8 mouse cellular contexts compared by ENCODE assay signal in genomic region chr7:119744321-119744720, GRCm38 (mm10). TPM values are rescaled to one million over a fixed set of nuclear protein-coding genes. Genes with fewer than 3 reads are reported as not detected.
DNase-seq lines count a peak whose midpoint lies in the region; ATAC-seq and TF ChIP-seq lines count a peak whose summit lies in the region.

No protein-coding gene starts in this region.

- no peak for TF ChIP-seq EP300 in liver, embryonic 14.5 days (IDR thresholded peaks at IDR 0.05; ENCODE audit: low read depth)

- peak overlapping the region; percentile 38 for H3K4me3 ChIP-seq in hindbrain, embryonic 10.5 days
- H3K4me3 ChIP-seq in liver, embryonic 14.5 days (ENCODE audit: insufficient read depth in 1 of 2, low read depth in 2 of 2, low read length in 2 of 2), result 0 out of 4 replicates have a peak overlapping the region, but pooled peaks of 1 of the 2 experiments have one; percentile 14
- H3K4me3 ChIP-seq in stomach, embryonic 15.5 days (replicated peaks), result no peak overlapping the region

- no peaks in the 10 kb centered on the region for H3K9me3 ChIP-seq in hindbrain, embryonic 10.5 days
- H3K9me3 ChIP-seq in liver, embryonic 14.5 days (ENCODE audit: control insufficient read depth, low read length), result no peaks in the 10 kb centered on the region
- H3K9me3 ChIP-seq in stomach, embryonic 15.5 days, result no peaks in the 10 kb centered on the region

- peak overlapping the region; percentile 39 for H3K4me2 ChIP-seq in liver, embryonic 14.5 days (ENCODE audit: low read depth)
- H3K4me2 ChIP-seq in stomach, embryonic 15.5 days, result peak overlapping the region; percentile 47

- WGBS in hindbrain, embryonic 10.5 days, result 9% methylated on average over 34 of the region's 34 CpGs
- WGBS in liver, embryonic 14.5 days (ENCODE audit: insufficient replicate concordance), result 5% methylated on average over 33 of the region's 34 CpGs
- 10% methylated on average over 34 of the region's 34 CpGs for WGBS in stomach, embryonic 15.5 days

- H3K4me1 ChIP-seq in hindbrain, embryonic 10.5 days (replicated peaks), result peaks cover 5% of the 10 kb centered on the region
- no peaks in the 10 kb centered on the region for H3K4me1 ChIP-seq in liver, embryonic 14.5 days (replicated peaks; ENCODE audit: control insufficient read depth in 2 of 2, insufficient read depth in 2 of 2, low read length in 1 of 2)
- H3K4me1 ChIP-seq in stomach, embryonic 15.5 days, result peaks cover 6% of the 10 kb centered on the region; the same call in 1 of the 2 replicates

- H3K36me3 ChIP-seq in hindbrain, embryonic 10.5 days, result no peaks in the 10 kb centered on the region
- H3K36me3 ChIP-seq in liver, embryonic 14.5 days (replicated peaks; ENCODE audit: control insufficient read depth, insufficient read depth, low read depth), result no peaks in the 10 kb centered on the region
- H3K36me3 ChIP-seq in stomach, embryonic 15.5 days, result no peaks in the 10 kb centered on the region

- 0 out of 2 replicates have a peak overlapping the region, but pooled peaks have one; percentile 2 for H3K27ac ChIP-seq in hindbrain, embryonic 10.5 days
- no peak overlapping the region for H3K27ac ChIP-seq in liver, embryonic 14.5 days
- H3K27ac ChIP-seq in stomach, embryonic 15.5 days, result no peak overlapping the region

- no peak overlapping the region for H3K9ac ChIP-seq in liver, embryonic 14.5 days (replicated peaks)
- H3K9ac ChIP-seq in stomach, embryonic 15.5 days, result no peak overlapping the region

- TF ChIP-seq CTCF in brain, embryonic 14.5 days (IDR thresholded peaks at IDR 0.05; ENCODE audit: borderline replicate concordance, extremely low read depth, insufficient read depth, insufficient read length), result peak; percentile 36; the same call in 1 of the 2 replicates
- TF ChIP-seq CTCF in liver, embryonic 14.5 days (IDR thresholded peaks at IDR 0.05; ENCODE audit: low read depth), result peak; percentile 33

- peak; percentile 42 for DNase-seq in kidney, adult 9 months
- no peak for DNase-seq in kidney, postnatal 14 days
- peak; percentile 22 for DNase-seq in brain, embryonic 14.5 days (ENCODE audit: low read depth)
- peak; percentile 52 for DNase-seq in hindbrain, embryonic 10.5 days (ENCODE audit: low spot score)
- DNase-seq in liver, embryonic 14.5 days (ENCODE audit: low read depth in 3 of 3, low spot score in 3 of 3), result peak in 1 of 3 experiments; percentile 9
- no peak for DNase-seq in cerebellum, adult 9-11 months
- no peak for DNase-seq in MN1 (ENCODE audit: low spot score)

- no peaks in the 10 kb centered on the region for H3K27me3 ChIP-seq in hindbrain, embryonic 10.5 days (ENCODE audit: insufficient read depth, poor library complexity, severe bottlenecking)
- H3K27me3 ChIP-seq in liver, embryonic 14.5 days (ENCODE audit: control insufficient read depth, insufficient read depth, low read length), result no peaks in the 10 kb centered on the region
- H3K27me3 ChIP-seq in stomach, embryonic 15.5 days (replicated peaks), result no peaks in the 10 kb centered on the region

- no peak for TF ChIP-seq POLR2A in brain, embryonic 14.5 days (IDR thresholded peaks at IDR 0.05; ENCODE audit: borderline replicate concordance, extremely low read depth, insufficient read depth, insufficient read length, poor library complexity, severe bottlenecking)

- ATAC-seq in liver, embryonic 14.5 days (ENCODE audit: insufficient read depth), result peak; percentile 43; the same call in 1 of the 2 replicates
- ATAC-seq in stomach, embryonic 15.5 days (ENCODE audit: insufficient read depth, low FRiP score, low read depth), result no peak

RNA-seq across cellular contexts. Expression of gene Acsm3, which starts 16.4 kb away (rescaled TPM):
- polyA plus RNA-seq in brain, embryonic 14.5 days (2012; rRNA removed), result 0.08 TPM in 1 of 2 replicates, not detected in the other
- 0.11 and 0.20 TPM in 2 replicates for polyA plus RNA-seq in hindbrain, embryonic 10.5 days (2016; fragmentation: Nextera tagmentation; extraction: Ambion mirVana)
- 1.6 and 1.9 TPM in 2 replicates for polyA plus RNA-seq in liver, embryonic 14.5 days (2012; rRNA removed)
- 2.0 and 2.1 TPM in 2 replicates for polyA plus RNA-seq in liver, embryonic 14.5 days (2014; fragmentation: Nextera tagmentation; extraction: Ambion mirVana)
- 9.6 and 15.6 TPM in 2 replicates for polyA plus RNA-seq in stomach, embryonic 15.5 days (2015; fragmentation: Nextera tagmentation; extraction: Ambion mirVana)

RNA-seq across cellular contexts. Expression of gene Thumpd1, which starts 23.7 kb away (rescaled TPM):
- 47.0 and 48.5 TPM in 2 replicates for polyA plus RNA-seq in brain, embryonic 14.5 days (2012; rRNA removed)
- polyA plus RNA-seq in hindbrain, embryonic 10.5 days (2016; fragmentation: Nextera tagmentation; extraction: Ambion mirVana), result 83.8 and 102 TPM in 2 replicates
- polyA plus RNA-seq in liver, embryonic 14.5 days (2012; rRNA removed), result 8.7 and 14.6 TPM in 2 replicates
- polyA plus RNA-seq in liver, embryonic 14.5 days (2014; fragmentation: Nextera tagmentation; extraction: Ambion mirVana), result 28.1 and 31.2 TPM in 2 replicates
- 64.4 and 65.8 TPM in 2 replicates for polyA plus RNA-seq in stomach, embryonic 15.5 days (2015; fragmentation: Nextera tagmentation; extraction: Ambion mirVana)

RNA-seq across cellular contexts. Expression of gene Rexo5, which starts 49.5 kb away (rescaled TPM):
- polyA plus RNA-seq in brain, embryonic 14.5 days (2012; rRNA removed), result 22.6 and 24.6 TPM in 2 replicates
- polyA plus RNA-seq in hindbrain, embryonic 10.5 days (2016; fragmentation: Nextera tagmentation; extraction: Ambion mirVana), result 27.3 and 28.3 TPM in 2 replicates
- polyA plus RNA-seq in liver, embryonic 14.5 days (2012; rRNA removed), result 6.2 and 14.6 TPM in 2 replicates
- 6.8 and 11.0 TPM in 2 replicates for polyA plus RNA-seq in liver, embryonic 14.5 days (2014; fragmentation: Nextera tagmentation; extraction: Ambion mirVana)
- polyA plus RNA-seq in stomach, embryonic 15.5 days (2015; fragmentation: Nextera tagmentation; extraction: Ambion mirVana), result 20.4 and 20.7 TPM in 2 replicates

RNA-seq across cellular contexts. Expression of gene Eri2, which starts 49.5 kb away (rescaled TPM):
- 11.9 and 12.5 TPM in 2 replicates for polyA plus RNA-seq in brain, embryonic 14.5 days (2012; rRNA removed)
- polyA plus RNA-seq in hindbrain, embryonic 10.5 days (2016; fragmentation: Nextera tagmentation; extraction: Ambion mirVana), result 27.0 and 31.4 TPM in 2 replicates
- 3.4 and 4.3 TPM in 2 replicates for polyA plus RNA-seq in liver, embryonic 14.5 days (2012; rRNA removed)
- 13.2 and 14.3 TPM in 2 replicates for polyA plus RNA-seq in liver, embryonic 14.5 days (2014; fragmentation: Nextera tagmentation; extraction: Ambion mirVana)
- 19.2 and 20.0 TPM in 2 replicates for polyA plus RNA-seq in stomach, embryonic 15.5 days (2015; fragmentation: Nextera tagmentation; extraction: Ambion mirVana)

RNA-seq across cellular contexts. Expression of gene Acsm4, which starts 54.5 kb away (rescaled TPM):
- not detected in 2 replicates for polyA plus RNA-seq in brain, embryonic 14.5 days (2012; rRNA removed)
- polyA plus RNA-seq in hindbrain, embryonic 10.5 days (2016; fragmentation: Nextera tagmentation; extraction: Ambion mirVana), result not detected in 2 replicates
- polyA plus RNA-seq in liver, embryonic 14.5 days (2012; rRNA removed), result not detected in 2 replicates
- polyA plus RNA-seq in liver, embryonic 14.5 days (2014; fragmentation: Nextera tagmentation; extraction: Ambion mirVana), result not detected in 2 replicates
- not detected in 2 replicates for polyA plus RNA-seq in stomach, embryonic 15.5 days (2015; fragmentation: Nextera tagmentation; extraction: Ambion mirVana)

Comparison
In these comparisons a context has a peak if more than half of its experiments do, and no peak if none do; other contexts are left out.
1. DNase-seq: peak in kidney, adult 9 months (single experiment), brain, embryonic 14.5 days (single experiment) and hindbrain, embryonic 10.5 days (single experiment); none in kidney, postnatal 14 days (single experiment), cerebellum, adult 9-11 months (single experiment) and MN1 (single experiment).